Mouse (Mus musculus) megakaryocyte, embryonic 14.5 days (primary cell): ENCODE measurements around the gene Creb5. TPM values are rescaled to one million over a fixed set of nuclear protein-coding genes. Genes with fewer than 3 reads are reported as not detected.
"Not testable (repeated sequence)": the region's sequence is repeated elsewhere in the genome, so short reads cannot be mapped to it uniquely, and the experiment has no call there.

Experiments used
- H3K27me3 ChIP-seq: replicated peaks from 2 replicates; pipeline ENCODE3; 2012; ENCODE audit warnings: inconsistent platforms
- H3K36me3 ChIP-seq: replicated peaks from 2 replicates; pipeline ENCODE3; 2012; ENCODE audit warnings: low read length, inconsistent platforms, mixed read lengths
- H3K4me1 ChIP-seq: 2 replicates; pipeline ENCODE4 v1.6.1; 2012; ENCODE audit warnings: inconsistent platforms
- H3K4me3 ChIP-seq: replicated peaks from 2 replicates; pipeline ENCODE3; 2012; ENCODE audit warnings: moderate library complexity, mild to moderate bottlenecking, inconsistent platforms
- H3K9me3 ChIP-seq: 2 replicates; pipeline ENCODE4 v1.6.1; 2012; ENCODE audit warnings: inconsistent platforms
- FLI1 ChIP-seq: IDR thresholded peaks from 2 replicates; pipeline ENCODE4 v1.6.1; 2012; ENCODE audit warnings: low read length, inconsistent platforms, mixed read lengths
- GATA1 ChIP-seq: IDR thresholded peaks from 3 replicates; pipeline ENCODE4 v1.6.1; 2012; ENCODE audit warnings: mixed read lengths, low read length, inconsistent platforms, borderline replicate concordance
- polyA plus RNA-seq: library from polyadenylated mRNA; stranded (reverse); fragments of >175 nt; gene quantifications from 2 replicates; pipeline ENCODE4 v1.2.3, GENCODE M21; 2012; ENCODE audit warnings: low replicate concordance; ENCODE audit not compliant: insufficient read depth

Gene Creb5
- polyA plus RNA-seq, 1 experiment = 0.37 TPM

DNA sequence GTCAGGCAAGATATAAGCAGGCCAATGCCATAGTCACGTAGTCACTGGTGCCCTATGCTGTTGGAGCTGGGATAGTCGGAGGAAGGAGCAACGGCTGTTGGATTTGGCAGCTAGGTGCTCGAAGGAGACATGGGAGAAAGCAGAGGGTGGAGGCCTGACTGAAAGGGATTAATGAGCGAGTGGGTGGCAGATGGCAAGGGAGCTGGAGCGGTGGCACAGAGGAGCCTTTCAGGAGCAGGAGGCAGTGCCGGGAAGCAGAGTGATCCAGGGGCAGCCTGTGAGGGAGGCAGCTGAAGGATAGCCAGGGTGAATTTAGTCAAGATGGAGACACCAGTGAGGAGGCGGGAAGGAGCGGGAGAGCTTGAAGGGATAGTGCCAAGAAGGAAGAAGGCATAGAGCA, 84.9 kb downstream of the Creb5 start:
- Histone ChIP-seq H3K36me3 (no peaks in the 10 kb centered on the region), H3K4me3 (no peak overlapping the region), H3K27me3 (no peaks in the 10 kb centered on the region), H3K4me1 (peaks cover 20% of the 10 kb centered on the region), H3K9me3 (no peaks in the 10 kb centered on the region)
- TF ChIP-seq GATA1 (no peak), FLI1 (no peak)

- TF ChIP-seq GATA1 = no peak
- no peak for TF ChIP-seq FLI1
- Histone ChIP-seq H3K4me3 (no peak overlapping the region), H3K27me3 (no peaks in the 10 kb centered on the region), H3K9me3 (no peaks in the 10 kb centered on the region), H3K4me1 (peaks cover 20% of the 10 kb centered on the region), H3K36me3 (no peaks in the 10 kb centered on the region)
Observed at GRCm38 (mm10) chr6:53374315-53374941, 87.4 kb downstream of the Creb5 start.

GRCm38 (mm10) chr6:53389277-53389676, 102.2 kb downstream of the Creb5 start:
- TF ChIP-seq GATA1 = no peak
- TF ChIP-seq FLI1 = no peak
- H3K27me3 ChIP-seq = peaks cover 3% of the 10 kb centered on the region
- H3K9me3 ChIP-seq = no peaks in the 10 kb centered on the region
- no peak overlapping the region for H3K4me3 ChIP-seq
- no peaks in the 10 kb centered on the region for H3K36me3 ChIP-seq
- H3K4me1 ChIP-seq = peaks cover 28% of the 10 kb centered on the region

GRCm38 (mm10) chr6:53390413-53390812, 103.3 kb downstream of the Creb5 start:
- Histone ChIP-seq H3K36me3 (no peaks in the 10 kb centered on the region), H3K27me3 (no peaks in the 10 kb centered on the region), H3K9me3 (no peaks in the 10 kb centered on the region), H3K4me1 (peaks cover 35% of the 10 kb centered on the region), H3K4me3 (peak overlapping the region; percentile 78)
- TF ChIP-seq FLI1 (no peak), GATA1 (no peak)

DNA sequence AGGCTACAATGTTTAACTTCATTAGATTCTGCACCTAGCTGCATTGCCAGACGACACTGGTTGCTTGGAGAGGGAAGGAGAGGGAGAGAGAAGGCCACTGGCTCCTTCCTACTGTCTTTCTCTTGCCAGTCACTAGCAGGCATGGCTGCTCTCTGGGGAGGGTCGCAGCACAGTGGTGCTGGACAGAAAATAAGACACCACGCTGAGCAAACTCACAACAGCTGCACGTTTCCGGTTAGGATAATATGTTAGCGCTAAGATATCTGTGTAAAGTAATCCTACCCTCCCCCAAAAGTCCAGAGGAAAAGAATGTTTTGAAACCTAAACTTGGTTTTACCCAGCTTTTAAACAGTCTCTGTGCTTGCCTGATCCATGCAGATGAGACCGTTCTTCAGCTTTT, 107.0 kb downstream of the Creb5 start:
- H3K4me3 ChIP-seq = no peak overlapping the region
- peaks cover 28% of the 10 kb centered on the region for H3K27me3 ChIP-seq
- TF ChIP-seq GATA1 (no peak), FLI1 (no peak)
- H3K36me3 ChIP-seq = no peaks in the 10 kb centered on the region
- H3K9me3 ChIP-seq = no peaks in the 10 kb centered on the region
- H3K4me1 ChIP-seq = peaks cover 32% of the 10 kb centered on the region

GRCm38 (mm10) chr6:53395208-53395607, 108.1 kb downstream of the Creb5 start:
- Histone ChIP-seq H3K36me3 (no peaks in the 10 kb centered on the region), H3K9me3 (no peaks in the 10 kb centered on the region)
- TF ChIP-seq GATA1 = no peak
- TF ChIP-seq FLI1 = no peak

DNA sequence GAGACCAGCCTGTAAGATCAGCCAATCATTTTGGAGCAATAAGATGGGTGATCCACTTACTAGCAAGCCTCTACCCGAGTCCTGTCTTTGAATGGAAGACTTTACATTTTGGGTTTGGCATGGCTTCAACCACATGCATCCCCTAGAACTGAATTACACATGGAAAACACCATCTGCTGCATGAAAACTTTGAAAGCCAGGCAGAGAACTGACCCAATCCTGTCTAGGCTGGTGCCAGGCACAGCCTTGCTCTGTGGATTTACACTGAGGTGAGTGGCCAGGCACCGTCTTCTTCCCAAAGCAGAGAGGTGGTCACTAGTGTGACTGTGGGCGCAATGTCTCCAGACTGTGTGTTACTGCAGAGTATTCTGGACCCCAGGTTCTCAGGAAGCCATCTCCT, 109.4 kb downstream of the Creb5 start:
- Histone ChIP-seq H3K4me1 (peaks cover 14% of the 10 kb centered on the region), H3K9me3 (no peaks in the 10 kb centered on the region), H3K36me3 (no peaks in the 10 kb centered on the region), H3K4me3 (no peak overlapping the region), H3K27me3 (peaks cover 40% of the 10 kb centered on the region)
- TF ChIP-seq FLI1 = no peak
- no peak for TF ChIP-seq GATA1

More at GRCm38 (mm10) chr6:53395208-53395607, 108.1 kb downstream of the Creb5 start:
- Histone ChIP-seq H3K4me1 (peaks cover 24% of the 10 kb centered on the region), H3K27me3 (peaks cover 30% of the 10 kb centered on the region), H3K4me3 (no peak overlapping the region)

DNA sequence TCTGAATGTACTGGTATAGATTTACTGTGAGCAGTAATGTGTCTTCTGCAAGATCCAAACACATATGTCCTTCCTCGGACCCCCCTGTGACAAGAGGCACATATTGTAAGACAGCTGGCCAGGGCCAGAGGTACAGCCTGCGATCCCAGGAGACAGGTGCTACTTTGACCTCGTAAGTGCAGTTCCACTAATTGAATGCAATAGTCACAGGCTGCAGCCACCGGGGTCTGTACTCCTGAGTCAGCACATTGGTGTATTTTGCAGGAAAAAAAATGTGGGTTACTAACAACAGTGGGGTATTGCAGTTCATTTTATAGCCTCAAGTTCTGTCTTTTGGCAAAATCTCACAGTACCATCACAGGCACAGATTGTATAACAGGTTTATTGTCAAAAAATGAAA, 110.7 kb downstream of the Creb5 start:
- Histone ChIP-seq H3K27me3 (peaks cover 45% of the 10 kb centered on the region), H3K36me3 (no peaks in the 10 kb centered on the region), H3K4me1 (peaks cover 21% of the 10 kb centered on the region), H3K9me3 (no peaks in the 10 kb centered on the region), H3K4me3 (no peak overlapping the region)
- TF ChIP-seq FLI1 (no peak), GATA1 (no peak)

DNA sequence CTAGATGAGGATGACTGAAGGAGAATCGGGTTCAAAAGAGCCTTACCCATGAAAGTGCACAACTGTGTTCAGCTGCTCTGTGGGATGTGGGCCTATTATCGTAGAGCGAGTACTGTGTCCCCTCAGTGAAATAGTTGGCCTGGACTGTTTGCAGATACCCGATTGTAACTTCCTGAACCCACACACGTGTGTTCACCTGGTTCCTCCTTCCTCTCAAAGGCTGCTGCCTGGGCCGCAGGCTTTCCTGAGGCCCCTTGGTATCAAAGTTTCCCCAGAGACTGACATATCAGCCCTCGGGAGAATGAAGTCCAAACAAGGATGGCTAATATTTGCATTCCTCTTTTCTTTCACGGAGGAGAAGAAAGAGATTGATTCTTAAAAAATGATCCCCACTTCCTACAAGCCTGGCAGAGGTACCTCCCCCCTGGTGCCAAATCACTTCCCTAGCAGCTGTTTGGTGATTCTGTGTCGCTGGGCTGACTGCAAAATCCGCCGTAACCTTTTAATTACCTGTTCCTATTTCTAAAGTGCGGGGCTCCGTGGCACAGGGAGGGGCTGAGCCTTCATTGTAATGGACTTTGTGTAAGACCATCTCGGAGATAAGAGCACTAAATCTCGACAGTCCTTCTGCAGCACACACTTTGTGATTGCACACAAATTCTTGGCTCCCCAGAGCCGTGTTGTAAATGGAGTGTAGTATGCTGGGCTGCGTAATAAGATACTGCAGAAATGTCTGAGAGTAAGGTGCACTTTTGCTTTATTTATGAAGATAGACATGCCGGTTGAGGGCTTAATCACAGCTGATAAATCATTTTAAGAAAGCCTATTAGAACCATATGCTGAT, 111.4 kb downstream of the Creb5 start:
- Histone ChIP-seq H3K4me1 (peaks cover 21% of the 10 kb centered on the region), H3K36me3 (no peaks in the 10 kb centered on the region)
- TF ChIP-seq GATA1 (no peak), FLI1 (no peak)

GRCm38 (mm10) chr6:53401364-53401763, 114.3 kb downstream of the Creb5 start:
- Histone ChIP-seq H3K9me3 (no peaks in the 10 kb centered on the region), H3K4me3 (no peak overlapping the region), H3K36me3 (no peaks in the 10 kb centered on the region), H3K27me3 (peaks cover 36% of the 10 kb centered on the region), H3K4me1 (0 out of 2 replicates have a peak, but pooled peaks cover 6% of the 10 kb centered on the region)
- TF ChIP-seq FLI1 (no peak), GATA1 (no peak)

More for the DNA sequence above, 111.4 kb downstream of the Creb5 start:
- Histone ChIP-seq H3K27me3 (peaks cover 45% of the 10 kb centered on the region), H3K4me3 (no peak overlapping the region), H3K9me3 (no peaks in the 10 kb centered on the region)

- H3K36me3 ChIP-seq, H3K4me3 ChIP-seq, H3K9me3 ChIP-seq, H3K4me1 ChIP-seq: not testable (repeated sequence)
- H3K27me3 ChIP-seq = peaks cover 27% of the 10 kb centered on the region
Observed at GRCm38 (mm10) chr6:53402551-53402950, 115.5 kb downstream of the Creb5 start.
